Mouse (Mus musculus) heart, postnatal 4 days (tissue): ENCODE data around the gene Nppb. TPM values are rescaled to one million over a fixed set of nuclear protein-coding genes. Genes with fewer than 3 reads are reported as not detected.

ENCODE experiments used
- DNase-seq: peaks from one replicate; pipeline ENCODE4 v3.0.0; 2021
- total RNA-seq, 2 experiments: library from RNA; stranded (reverse); gene quantifications; 2 replicates each; pipeline ENCODE4 v1.2.3; 2021

Nppb gene
- total RNA-seq, 2 experiments from 2014 or later: 736 to 787 TPM

DNA sequence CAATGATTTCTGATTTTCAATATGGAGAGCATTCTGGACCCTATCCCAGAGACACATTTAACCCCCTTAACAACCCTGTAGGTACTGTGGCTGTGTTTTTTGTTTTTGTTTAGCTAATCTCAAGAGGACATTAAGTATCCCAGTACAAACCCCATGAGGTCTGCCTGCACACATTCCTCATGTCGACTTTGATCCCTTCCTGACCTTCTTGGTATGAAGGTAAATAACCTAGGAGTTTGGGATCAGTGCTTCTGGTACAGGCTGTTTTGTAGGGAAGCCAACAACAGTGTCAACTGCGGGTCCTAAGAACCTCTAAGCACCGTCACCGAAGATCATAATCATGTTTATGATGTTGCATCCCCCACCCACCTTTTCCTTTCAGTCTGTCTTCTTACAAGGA, 7.9 kb upstream of the Nppb start:
- DNase-seq: no peak

DNA sequence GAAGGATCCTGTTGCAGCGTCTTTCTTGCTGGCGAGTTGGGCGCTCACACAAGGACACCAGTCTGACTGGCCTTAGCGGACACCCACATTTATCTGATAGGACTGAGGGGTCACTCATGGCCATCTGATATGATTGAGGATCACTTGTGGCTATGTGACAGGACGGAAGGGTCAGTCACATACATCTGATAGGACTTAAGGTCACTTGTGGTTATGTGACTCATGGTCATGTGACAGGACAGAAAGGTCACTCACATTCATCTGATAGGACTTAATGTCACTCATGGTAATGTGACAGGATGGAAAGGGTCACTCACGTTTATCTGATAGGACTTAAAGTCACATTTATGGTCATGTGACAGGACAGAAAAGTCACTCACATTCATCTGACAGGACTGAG, 7.2 kb upstream of the Nppb start:
- no peak for DNase-seq

DNA sequence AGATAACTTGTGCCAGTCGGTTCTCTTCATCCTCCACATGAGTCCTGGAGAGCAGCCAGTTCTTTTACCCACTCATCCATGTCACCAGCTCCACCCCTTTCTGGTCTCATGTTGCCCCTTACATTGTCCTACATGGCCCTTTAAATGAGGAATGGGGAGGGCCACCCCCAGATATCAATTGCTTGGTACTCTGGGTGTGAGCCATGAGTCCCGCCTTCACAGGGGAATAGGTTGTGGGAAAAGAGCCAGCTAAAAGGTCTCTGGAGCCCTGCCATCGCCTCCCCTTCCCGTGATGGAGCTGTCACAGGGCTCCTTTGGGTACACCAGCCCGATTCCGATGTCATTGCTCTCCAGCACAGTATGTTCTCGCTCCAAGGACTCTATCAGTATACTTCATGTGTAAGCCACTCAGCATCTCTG, 6.1 kb upstream of the Nppb start:
- DNase-seq: peak; percentile 79

DNA sequence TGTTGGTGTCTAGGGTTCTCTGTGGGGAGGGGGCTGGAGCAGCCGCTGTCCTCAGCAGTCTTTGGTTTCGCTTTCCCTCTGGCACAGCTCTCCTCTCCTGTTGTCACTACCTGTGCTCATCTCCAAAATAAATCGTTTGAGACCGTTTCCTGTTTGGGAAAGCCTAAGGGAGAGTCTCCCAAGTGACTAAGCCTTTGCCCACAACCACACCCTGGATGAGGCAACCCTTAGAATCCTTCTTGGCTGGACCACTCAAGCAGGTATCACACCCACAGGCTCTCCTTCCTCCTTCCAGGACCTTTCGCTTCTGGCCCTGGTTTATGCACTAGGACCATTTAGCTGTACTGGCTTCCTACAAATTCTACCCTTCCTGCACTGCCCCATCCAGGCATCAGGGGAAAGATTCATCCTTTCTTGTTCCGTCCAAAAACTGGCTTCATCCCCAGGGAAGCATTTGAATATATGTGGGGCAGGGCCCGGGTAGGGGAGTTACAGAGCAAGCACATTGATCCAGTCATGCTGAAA, 8.0 kb downstream of the Nppb start:
- no peak for DNase-seq

DNA sequence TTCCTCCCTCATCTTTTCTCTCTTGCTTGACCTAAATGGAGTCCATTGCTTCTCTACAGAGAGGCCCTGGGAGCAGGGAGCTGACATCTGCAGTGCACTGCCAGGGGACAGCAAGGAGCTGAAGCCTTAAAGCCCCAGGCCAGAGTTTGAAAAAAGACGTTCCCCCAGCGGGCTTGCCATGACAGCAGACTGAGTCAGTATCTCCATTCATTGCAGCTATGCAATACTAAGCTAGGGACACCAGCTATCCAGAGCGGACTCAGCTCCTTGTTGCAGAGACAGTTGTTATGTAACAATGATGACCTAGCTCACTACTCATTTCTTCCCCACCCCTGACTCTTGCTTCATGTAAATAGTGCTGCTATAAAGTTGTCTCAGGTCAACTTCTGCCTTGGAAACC, 9.7 kb downstream of the Nppb start:
- no peak for DNase-seq

DNA sequence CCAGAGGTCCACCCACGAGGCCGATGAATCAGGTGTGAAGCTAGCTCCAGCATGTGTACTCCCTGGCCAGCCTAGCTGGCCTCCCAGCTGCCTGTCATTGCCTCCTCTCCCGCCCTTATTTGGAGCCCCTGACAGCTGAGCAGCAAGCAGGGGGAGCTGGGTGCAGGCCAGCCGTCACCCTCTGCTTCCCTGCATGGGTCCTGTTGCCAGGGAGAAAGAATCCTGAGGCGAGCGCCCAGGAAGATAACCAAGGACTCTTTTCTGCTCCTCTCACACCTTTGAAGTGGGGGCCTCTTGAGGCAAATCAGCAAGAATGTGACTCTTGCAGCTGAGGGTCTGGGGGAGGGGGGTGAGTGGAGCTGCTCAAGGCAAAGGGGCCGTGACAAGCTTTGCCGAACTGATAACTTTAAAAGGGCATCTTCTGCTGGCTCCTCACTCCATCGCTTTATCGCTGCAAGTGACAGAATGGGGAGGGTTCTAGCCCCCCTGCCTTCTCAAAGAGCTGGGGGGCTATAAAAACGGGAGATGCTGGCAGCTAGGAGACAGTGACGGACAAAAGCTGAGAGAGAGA, 14.7 kb downstream of the Nppb start, which contains the start of gene Nppa:
Gene Nppa (plus strand): TSS at position 521 of the 571 bp plus-strand sequence.
- peak; percentile 62 for DNase-seq

DNA sequence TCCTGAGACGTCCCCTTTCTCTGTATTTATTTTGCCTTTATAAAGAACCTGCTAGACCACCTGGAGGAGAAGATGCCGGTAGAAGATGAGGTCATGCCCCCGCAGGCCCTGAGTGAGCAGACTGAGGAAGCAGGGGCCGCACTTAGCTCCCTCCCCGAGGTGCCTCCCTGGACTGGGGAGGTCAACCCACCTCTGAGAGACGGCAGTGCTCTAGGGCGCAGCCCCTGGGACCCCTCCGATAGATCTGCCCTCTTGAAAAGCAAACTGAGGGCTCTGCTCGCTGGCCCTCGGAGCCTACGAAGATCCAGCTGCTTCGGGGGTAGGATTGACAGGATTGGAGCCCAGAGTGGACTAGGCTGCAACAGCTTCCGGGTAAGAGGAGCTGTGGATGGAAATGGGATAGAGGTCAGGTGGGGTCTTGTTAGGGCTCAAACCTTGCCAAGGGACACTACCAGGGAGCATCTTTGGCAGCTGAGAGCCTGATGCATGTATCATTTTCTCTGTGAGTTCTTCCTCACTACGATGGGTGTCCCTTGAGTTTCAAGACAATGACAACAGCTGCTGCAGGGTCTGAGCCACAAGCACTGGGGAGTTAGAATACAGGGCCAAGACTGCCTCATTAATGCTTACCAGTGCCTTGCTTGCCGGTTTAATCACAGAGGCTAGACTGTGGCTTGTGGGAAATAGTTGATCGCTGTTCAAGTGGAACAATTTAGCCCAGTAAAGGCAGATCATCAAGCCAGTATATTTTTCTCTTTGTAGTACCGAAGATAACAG, 15.6 kb downstream of the Nppb start:
- no peak for DNase-seq

DNA sequence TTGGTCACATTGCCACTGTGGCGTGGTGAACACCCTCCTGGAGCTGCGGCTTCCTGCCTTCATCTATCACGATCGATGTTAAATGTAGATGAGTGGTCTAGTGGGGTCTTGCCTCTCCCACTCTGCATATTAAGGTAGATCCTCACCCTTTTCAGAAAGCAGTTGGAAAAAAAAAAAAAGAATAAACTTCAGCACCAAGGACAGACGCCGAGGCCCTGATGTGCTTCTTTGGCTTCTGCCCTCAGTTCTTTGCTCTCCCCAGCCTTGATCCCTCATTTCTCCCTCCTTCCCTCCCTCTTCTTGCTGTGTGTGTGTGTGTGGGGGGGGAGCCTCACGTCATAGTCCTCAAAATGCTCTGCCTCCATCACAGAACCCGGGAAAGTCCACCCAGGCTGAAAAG, 16.3 kb downstream of the Nppb start:
- no peak for DNase-seq

DNA sequence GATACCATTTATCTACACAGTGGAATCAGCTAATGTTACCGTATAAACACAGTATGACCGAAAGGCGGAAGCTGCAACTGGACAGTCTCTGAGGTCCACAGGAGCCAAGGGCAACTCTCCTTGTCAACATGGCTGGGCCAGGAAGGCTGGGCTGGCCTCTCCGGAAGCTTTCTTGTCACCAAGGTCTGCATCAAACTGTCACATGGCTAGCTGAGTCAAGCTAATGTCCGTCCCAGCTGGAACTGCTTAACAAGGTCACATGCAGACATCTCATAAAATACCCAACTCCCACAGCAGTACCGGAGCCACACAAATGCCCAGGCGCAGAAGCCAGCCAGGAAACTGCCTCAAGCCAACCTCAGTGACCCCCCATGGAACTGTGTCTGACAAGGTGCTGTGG, 18.8 kb downstream of the Nppb start:
- no peak for DNase-seq

DNA sequence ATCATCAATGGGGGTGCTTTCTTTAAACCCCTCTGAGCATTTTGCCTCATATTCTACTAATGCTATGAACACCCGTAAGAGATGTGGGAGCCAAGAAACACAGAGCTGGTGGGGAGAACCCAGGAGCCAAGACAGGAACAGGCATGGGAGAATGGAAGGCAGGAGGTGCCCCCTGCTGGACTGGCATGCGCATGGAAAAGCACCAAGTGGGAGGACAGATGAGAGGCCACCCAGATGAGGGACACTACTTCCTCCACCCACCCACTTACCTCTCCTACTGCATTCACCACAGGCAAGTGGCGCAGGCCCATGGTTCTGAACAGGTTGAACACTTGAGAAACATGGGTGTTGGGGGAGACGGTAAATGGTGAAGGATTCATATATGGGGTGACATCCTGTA, 22.8 kb downstream of the Nppb start:
- peak; percentile 81 for DNase-seq

DNA sequence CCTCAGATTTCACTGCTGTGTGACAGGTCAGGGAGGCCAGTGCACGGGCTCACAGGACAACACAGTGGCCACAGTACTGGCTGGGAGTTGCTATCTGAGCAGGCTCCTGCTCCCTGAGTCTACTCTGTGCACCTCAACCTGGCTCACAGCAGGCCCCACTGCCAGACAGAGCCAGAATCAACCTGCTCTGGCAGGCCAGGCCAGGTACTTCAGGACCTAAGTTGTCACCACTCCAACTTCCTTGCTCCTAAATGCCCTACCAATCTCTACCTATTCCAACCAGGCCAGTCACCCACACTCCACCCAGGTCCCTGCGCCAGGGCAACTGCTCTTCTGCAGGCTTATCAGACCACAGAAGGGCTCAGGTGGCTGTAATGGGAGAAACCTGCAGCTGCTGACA, 24.1 kb downstream of the Nppb start:
- DNase-seq: no peak

DNA sequence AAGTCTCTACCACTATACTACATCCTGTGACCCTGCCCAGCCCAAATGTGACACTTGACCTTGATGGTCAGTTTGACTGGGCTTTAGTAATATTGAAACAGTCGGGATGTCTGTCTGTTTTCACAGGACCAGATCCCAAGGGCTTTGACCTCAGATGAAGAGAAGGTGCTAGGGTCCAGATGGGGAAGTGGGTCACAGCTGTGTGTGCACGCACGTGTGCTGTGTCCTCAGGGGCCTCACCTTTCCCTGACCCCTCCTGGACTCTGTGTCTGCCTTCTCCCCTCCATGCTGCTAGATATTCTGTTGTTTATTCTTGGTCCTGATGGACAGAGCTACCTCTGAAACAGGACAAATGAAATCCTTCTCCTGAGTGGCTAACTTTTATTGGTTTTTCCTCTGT, 25.7 kb downstream of the Nppb start:
- no peak for DNase-seq

DNA sequence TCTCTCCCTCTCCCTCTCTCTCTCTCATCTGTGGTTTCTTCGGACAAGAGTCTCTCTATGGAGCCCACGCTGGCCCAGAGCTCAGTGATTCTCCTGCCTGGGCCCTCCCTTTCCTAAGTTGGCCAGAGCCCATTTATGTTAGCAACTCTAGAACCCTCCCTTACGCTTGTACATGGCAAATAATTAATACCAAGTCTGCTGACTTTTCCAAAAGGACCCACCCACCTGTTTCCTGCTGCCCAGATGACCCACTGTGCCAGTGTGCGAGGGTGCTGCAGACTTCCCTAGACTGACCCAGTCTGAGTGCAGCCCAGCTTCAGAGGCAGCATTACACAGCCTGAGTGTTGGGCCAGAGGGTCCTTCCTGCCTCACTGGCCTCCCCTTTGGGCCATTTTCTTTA, 26.6 kb downstream of the Nppb start:
- DNase-seq: no peak

DNA sequence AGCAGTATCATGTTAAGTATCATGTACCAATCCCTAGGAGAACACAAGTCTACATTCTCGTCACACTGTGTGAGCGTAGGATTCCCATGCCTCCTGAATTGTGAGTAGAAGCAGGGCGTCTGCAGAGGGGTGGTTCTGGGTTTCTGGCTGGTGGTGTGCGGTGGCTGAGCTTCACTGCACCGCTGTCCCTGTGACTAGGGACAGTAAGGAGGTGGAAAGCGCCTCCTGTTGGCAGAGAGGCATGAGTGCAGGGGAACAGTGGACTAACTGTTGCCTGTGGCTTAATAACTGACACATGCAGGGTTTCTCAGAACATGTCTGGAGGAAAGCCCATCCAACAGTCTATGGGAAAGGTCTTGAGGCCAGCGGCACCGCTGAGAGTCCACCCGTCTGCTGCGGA, 29.8 kb downstream of the Nppb start:
- peak; percentile 25 for DNase-seq

DNA sequence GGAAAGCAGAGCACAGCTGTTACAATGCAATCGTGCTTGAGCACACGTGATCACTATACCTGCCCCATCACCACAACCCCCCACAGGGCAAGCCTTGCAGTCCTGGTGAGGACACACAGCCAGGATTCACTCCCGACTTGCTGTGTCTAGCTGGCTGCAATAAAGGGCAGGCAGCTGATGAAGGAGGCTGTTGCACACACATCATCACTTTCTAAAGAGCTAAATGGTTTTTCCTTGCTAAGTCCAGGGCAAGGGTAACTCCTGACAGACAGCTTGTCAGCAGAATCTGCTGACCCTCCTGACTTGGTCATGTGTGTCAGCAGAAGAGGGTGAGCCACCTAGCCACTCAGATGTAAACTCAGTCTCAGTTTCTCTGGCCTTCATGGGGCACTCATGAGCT, 31.4 kb downstream of the Nppb start:
- DNase-seq: no peak

DNA sequence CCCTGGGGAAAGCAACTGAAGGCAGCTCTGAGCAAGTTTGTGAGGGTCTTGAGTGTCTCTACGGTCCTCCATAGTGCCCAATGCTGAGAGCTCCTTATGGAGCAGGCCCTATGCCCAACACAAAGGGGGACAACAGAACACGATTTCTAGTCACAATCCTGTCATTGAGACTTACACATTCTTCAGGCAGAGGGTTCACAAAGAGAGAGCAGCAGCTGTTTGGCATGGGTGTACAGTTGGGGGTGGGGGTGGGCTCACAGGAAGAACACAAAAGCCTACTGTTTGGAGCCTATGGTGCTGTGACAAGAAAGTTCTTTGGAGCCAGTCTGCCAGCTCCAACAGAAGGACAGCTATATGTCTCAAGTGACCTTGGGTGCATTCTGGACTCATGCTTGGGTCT, 32.8 kb downstream of the Nppb start:
- no peak for DNase-seq

DNA sequence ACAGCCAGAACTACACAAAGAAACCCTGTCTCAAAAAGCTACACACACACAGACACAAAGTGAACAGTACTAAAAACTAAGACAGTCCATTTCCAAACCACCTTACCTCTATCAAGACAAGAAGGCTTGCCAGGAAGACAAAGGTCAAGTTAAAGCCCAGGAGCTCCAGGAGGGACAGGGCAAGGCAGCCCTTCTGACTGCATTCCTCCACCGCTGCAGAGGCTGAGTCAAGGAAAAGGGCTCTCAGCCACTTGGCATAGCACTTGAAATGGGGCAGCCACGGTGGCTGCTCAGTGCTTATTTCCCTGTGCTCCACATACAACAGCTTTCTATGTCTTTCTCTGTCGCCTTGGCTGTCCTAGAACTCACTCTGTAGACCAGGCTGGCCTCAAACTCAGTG, 38.4 kb downstream of the Nppb start:
- DNase-seq: no peak

DNA sequence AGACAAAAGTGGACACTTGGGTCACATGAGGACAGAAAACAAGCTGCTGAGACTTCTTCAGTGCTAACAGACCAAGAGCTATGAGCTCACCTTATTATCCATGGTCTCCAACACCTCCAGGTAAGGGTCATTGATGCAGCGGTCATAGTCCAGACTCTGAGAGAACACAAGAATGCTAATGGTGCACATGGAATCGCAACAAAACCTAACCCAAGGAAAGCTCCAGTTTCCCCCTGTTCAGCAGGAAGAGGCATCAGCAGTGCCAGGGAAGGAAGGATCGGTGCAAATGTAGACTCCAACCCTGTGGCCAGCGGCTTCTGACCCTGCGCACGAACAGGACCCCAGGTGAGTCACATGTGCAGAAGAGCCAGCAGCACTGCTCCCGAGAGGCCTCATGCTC, 43.7 kb downstream of the Nppb start:
- no peak for DNase-seq

DNA sequence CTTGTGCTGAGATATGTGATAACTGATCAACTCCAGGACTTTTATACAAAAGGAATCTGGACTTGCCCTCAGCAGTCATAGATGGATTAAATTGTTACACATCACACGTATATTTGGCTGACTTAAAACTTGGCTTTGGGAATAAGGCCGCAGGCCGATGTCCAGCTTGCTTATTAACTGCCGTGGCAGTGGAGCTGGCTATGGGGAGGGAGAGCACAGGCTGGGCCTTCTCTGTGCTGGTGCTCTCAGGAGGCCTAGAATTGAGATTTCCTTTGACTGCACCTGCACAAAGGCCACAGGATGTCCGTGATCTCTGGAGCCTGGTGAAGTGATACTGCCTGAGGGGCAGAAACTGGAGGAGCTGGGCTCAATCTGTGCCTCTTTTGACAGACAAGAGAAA, 44.9 kb downstream of the Nppb start:
- DNase-seq: no peak

DNA sequence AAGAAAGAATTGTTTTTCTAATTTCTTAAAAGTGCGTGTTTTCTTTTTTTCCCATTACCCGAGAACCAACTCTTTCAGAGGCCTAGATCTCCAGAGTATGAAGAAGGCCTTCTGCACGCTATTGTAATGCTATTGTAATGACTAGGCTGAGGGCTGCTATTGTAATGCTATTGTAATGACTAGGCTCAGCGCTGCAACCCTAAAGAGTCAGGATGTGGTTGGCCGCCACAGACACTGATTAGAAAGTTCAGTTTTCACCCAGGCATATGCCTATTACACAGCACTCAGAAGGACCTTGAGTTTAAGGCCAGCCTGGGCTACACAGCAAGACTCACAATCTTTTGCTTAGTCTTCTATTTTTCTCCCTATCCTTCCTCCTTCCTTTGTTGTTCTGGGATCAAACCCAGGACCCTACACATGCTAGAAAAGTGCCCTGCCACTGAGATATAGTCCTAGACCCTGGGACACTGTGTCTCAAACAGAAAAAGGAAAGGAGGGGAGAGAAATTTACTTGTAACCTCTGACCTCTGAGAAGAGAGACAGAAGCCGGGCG, 48.3 kb downstream of the Nppb start:
- no peak for DNase-seq

DNA sequence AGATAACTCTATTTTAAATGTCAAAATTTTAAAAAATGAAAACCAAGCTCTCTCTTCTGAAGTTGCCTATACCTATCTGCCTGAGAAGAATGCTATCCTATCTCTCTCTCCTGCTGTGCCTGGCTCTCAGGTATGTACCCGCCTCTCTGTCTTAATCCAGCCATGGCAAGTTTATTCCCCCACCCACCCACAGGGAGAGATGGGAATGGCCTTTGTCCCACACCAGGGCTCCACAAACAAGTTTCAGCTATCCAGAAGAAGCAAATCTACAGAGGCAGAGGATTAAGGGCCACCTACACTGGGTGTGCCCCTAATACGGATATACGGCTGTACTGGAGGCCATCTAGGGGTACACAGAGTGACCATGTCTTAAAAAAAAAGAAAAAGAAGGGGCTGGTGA, 49.9 kb downstream of the Nppb start:
- no peak for DNase-seq
